Mouse (Mus musculus) adrenal gland, postnatal 36 days (tissue): ENCODE data around the gene Unc13b. TPM values are rescaled to one million over a fixed set of nuclear protein-coding genes. Genes with fewer than 3 reads are reported as not detected.
"Not testable (repeated sequence)": the region's sequence is repeated elsewhere in the genome, so short reads cannot be mapped to it uniquely, and the experiment has no call there.

Experiments
- DNase-seq, 2 experiments: peaks; one replicate each; pipeline ENCODE4 v3.0.0; 2021; ENCODE audit warnings: mixed read lengths in 1 of 2
- total RNA-seq, 2 experiments: library from RNA; stranded (reverse); gene quantifications; 2 replicates each; pipeline ENCODE4 v1.2.3; 2021

Unc13b gene
- total RNA-seq, 2 experiments from 2014 or later = 10.5 to 12.4 TPM

DNA sequence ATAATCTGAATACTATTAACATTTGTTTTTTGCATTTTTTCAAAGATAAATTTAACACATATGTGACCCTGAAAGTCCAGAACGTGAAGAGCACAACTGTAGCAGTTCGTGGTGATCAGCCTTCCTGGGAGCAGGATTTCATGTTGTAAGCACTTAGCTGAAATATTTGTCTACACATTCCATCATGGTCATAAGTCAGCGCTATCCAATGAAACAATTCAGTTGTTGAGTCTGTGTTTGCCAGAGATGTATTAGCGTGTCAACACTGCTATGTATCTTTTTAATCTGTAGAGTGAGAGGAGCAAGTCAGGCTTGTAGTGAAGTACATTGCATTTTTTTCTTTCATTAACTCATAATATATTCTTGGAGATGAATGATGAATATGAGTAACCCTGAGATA is 32.4 kb downstream of the Unc13b start:
- DNase-seq = no peak

DNA sequence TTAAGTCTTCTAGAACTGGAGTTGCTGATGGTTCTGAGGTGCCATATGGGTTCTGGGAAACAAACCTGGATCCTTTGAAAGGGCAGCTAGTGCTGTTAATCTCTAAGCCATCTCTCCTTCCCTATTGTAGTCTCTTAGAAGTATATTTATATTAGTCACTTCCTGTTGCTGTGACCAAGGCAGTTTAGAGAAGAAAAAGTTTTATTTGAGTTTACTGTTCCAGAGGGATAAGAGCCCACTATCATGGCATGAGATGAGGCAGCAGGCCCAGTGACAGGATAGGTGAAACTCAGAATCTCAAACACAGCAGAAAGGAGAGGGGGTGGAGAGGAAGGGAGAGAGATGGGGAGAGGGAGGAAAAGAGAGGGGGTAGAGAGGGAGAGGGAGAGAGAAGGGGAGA is 54.7 kb downstream of the Unc13b start:
- no peak for DNase-seq

DNA sequence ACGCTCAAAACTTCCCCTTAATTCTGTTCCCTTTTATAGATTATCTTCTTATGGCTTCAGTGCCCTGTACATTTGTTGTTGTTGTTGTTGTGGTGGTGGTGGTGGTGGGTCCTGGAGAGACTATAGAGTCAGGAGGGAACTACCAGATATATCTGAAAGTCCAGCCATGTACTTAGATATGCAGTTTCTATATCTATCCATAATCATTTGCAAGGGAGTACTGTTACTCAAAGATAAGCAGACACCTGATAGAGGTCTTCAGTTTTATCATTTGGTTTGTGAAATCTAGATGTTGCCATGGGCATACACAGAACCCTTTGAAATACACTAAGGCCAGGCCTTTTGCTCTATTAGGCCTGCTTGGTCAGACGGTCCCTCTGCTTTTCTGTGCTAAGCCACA is 55.8 kb downstream of the Unc13b start:
- DNase-seq = no peak

- peak; percentile 54 to 66 for DNase-seq
These were observed 56.2 kb downstream of the Unc13b start for GRCm38 (mm10) chr4:43114946-43115345.

DNA sequence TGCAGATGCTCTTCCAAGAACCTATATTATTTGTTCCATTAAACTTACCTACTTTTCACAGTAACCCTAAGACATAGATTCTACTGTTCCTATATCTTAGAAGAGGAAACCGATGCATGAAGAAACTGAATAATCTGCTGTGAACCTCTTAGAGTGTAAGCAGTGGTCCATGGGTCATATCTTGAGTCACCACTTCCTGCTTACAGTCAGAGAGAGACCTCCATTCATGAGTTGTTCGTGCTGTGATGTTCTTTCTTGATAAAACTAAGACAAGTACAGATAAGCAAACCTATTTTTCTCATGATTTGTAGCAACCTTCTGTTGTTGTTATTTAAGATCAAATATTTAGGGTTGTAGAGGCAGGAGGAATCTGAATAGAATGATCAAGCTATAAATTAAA is 57.5 kb downstream of the Unc13b start:
- DNase-seq = no peak

GRCm38 (mm10) chr4:43129750-43130149 is 71.0 kb downstream of the Unc13b start:
- DNase-seq = no peak

GRCm38 (mm10) chr4:43142610-43143009 is 83.9 kb downstream of the Unc13b start:
- DNase-seq = no peak

DNA sequence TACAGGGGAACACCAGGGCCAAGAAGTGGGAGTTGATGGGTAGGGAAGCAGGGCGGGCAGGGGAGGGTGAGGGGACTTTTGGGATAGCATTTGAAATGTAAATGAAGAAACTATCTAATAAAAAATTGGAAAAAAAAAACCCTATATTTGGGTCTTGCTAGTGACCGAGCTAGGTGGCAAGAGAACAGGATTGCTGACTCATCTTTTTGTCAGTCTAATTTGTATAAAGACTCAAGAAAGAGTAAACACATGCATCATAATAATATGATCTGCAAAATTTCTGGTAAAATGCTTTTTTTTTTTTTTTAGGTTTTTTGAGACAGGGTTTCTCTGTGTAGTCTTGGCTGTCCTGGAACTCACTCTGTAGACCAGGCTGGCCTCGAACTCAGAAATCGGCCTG is 93.7 kb downstream of the Unc13b start:
- DNase-seq = not testable (repeated sequence)

DNA sequence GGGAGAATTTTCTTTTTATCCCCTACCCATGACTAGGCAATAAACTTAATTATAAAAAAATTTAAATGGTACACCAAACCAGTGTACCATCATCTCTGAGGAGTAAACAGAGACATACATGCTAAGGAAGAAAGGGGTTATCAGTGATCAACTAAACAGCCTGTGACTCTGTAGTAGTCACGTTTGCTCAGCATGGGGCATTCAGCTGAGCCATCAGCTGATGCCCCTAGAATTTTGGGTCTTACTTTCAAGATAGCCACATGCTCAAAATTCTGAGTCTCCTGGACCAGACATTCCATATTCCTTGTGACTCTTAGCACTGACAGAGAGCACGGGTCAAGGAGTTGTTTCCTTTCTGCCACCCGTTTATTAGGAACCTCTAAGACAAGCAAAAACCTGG is 101.3 kb downstream of the Unc13b start:
- DNase-seq = no peak

- DNase-seq = no peak
These were observed 102.4 kb downstream of the Unc13b start for GRCm38 (mm10) chr4:43161124-43161657.

GRCm38 (mm10) chr4:43163205-43163604 is 104.5 kb downstream of the Unc13b start:
- DNase-seq = no peak

GRCm38 (mm10) chr4:43165403-43166005 is 106.8 kb downstream of the Unc13b start:
- no peak for DNase-seq

GRCm38 (mm10) chr4:43170028-43170427 is 111.3 kb downstream of the Unc13b start:
- no peak for DNase-seq

GRCm38 (mm10) chr4:43177126-43177525 is 118.4 kb downstream of the Unc13b start:
- peak in 1 of 2 experiments; percentile 39 for DNase-seq

DNA sequence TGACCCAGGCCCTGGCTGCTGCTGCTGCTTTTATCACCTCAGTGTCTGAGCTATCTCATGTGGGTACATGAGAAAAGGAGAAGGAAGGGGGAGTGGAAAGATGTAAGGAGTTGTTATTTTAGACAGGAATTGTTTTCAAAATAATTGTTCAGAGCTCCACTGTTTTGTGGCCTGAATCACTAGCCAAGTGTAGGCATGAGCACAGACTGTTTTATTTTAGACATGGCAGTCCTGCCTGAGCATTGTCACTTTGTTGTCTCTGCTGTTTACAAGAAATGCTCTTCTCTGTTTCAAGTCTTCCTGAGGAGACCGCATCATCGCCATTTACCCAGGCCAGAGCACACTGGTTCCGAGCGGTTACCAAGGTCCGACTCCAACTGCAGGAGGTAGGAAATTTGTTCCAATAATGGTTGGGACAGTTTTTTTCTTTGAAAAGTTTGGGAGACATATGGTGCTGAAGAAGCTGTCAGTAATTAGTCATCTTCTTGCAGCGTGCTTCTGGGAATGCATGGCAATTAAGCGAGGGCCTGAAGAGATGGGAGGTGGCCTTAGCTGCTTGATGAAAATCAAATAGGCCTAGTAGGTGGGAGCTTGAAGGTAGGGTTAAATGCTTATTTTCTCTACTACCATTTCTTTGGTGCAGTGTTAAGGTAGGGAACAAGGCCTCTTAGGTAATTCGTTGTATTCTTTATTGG is 123.9 kb downstream of the Unc13b start:
- no peak for DNase-seq

GRCm38 (mm10) chr4:43187439-43187838 is 128.7 kb downstream of the Unc13b start:
- DNase-seq = no peak

- DNase-seq = no peak
These were observed 130.6 kb downstream of the Unc13b start for GRCm38 (mm10) chr4:43189381-43189780.

GRCm38 (mm10) chr4:43204946-43205345 is 146.2 kb downstream of the Unc13b start:
- no peak for DNase-seq

DNA sequence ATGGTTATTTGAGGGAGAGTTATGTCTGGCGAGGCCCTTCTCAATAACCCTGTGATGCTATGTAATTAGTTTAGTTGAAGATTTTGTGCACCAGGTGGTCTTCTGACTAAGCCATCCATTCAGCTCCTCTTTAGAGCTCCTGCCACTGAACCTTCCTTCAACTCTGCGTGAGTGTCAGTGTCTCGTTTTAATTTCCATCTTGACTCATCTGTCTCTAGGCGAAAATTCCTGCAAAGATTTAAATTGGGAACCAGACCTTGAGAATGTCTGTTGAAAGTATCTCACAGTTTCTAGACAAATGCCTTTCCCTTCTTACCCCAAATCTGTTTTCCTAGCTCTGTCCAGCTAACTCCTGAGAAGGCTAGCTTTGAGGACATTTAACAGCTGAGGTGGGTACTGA is 146.8 kb downstream of the Unc13b start:
- no peak for DNase-seq

GRCm38 (mm10) chr4:43206989-43207388 is 148.2 kb downstream of the Unc13b start:
- no peak for DNase-seq

DNA sequence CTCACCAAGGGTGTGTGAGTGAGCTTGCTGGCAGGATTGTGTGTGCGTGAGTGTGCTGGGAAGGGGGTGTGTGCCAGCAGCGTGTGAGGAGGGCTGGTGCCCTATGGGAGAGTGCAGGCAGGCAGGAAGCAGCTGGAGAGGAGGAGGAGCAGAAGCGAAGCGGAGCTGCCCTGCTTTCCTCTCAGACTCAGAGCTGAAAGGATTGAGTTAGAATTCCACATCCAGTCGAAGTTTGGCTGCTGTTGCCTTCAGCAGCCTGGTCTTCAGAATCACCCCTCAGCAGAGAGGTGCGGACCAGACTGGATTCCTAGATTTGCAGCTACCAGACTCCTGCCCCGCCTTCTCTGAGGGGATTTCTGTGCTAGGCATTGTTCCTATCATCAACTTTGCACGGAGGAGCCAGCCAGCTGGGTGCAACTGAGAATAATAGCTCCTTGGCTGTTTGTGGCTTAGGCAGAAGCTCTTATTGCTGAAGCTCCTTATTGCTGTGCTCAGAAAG is 150.4 kb downstream of the Unc13b start:
- DNase-seq = no peak

DNA sequence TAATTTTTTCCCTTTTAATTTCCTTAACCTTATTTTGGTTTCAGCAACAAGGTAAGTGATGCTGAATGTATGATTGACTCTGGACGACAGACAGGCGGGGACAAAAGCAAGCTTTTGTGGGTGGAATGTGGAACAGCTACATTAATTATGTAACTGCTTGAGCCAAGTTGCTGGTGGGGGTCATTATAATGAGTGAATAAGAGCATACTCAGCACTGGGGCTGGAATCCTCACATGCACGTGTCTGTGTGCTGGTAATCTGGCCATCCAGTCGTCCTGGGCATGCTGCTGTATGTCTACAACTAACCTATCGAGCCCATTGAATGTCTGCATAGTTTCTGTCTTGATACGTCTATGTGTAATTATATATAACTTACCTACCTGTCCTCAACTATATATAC is 150.9 kb downstream of the Unc13b start:
- no peak for DNase-seq

GRCm38 (mm10) chr4:43216491-43216890 is 157.7 kb downstream of the Unc13b start:
- no peak for DNase-seq

DNA sequence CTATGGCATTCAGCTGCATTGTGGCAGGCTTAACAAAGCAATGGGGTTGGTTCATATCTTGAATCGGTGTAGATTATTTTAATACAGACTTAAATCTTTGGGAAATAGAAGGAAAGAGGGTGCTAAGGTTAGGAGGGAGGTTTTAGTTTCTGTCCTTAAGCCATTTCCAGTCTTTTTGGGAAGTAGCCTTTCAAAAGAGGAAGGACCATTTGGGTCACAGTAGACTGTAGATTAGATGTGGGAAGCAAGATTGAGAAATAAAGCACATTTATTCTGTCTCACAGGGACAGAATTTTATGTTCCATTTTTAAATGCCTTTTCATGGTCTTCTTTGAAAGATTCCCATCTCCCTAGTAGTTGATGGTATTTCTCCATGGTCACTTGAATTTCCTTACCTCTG is 159.2 kb downstream of the Unc13b start:
- no peak for DNase-seq
